Mouse (Mus musculus) neural tube, embryonic 12.5 days (tissue): ENCODE data around the gene Nudt9. TPM values are rescaled to one million over a fixed set of nuclear protein-coding genes. Genes with fewer than 3 reads are reported as not detected.
A peak's percentile ranks its signal among the peaks of the same experiment; 100 is the strongest.

Experiments
- ATAC-seq: fragments of 200-750 bp; cut with Nextera tagmentation; 2 replicates; pipeline ENCODE4 v1.8.0; 2017; ENCODE audit warnings: low read depth, mild to moderate bottlenecking, moderate TSS enrichment, moderate library complexity; ENCODE audit not compliant: low FRiP score
- H3K27ac ChIP-seq: fragments of 300-500 bp; sonication (generic); 2 replicates; pipeline ENCODE4 v1.5.1; 2016
- H3K27me3 ChIP-seq: fragments of 300-500 bp; sonication (generic); replicated peaks from 2 replicates; pipeline ENCODE4 v1.6.1; 2016; ENCODE audit warnings: mild to moderate bottlenecking
- H3K36me3 ChIP-seq: fragments of 300-500 bp; sonication (generic); 2 replicates; pipeline ENCODE4 v1.6.1; 2016; ENCODE audit warnings: mild to moderate bottlenecking
- H3K4me1 ChIP-seq: fragments of 300-500 bp; sonication (generic); 2 replicates; pipeline ENCODE4 v1.6.1; 2016
- H3K4me2 ChIP-seq: fragments of 300-500 bp; sonication (generic); replicated peaks from 2 replicates; pipeline ENCODE4 v1.6.1; 2016; ENCODE audit warnings: mild to moderate bottlenecking
- H3K4me3 ChIP-seq: fragments of 300-500 bp; sonication (generic); 2 replicates; pipeline ENCODE4 v1.5.1; 2016
- H3K9ac ChIP-seq: fragments of 300-500 bp; sonication (generic); 2 replicates; pipeline ENCODE4 v1.6.1; 2016; ENCODE audit warnings: mild to moderate bottlenecking
- H3K9me3 ChIP-seq: fragments of 300-500 bp; sonication (generic); 2 replicates; pipeline ENCODE4 v1.6.1; 2016; ENCODE audit warnings: mild to moderate bottlenecking
- WGBS: fragments of 180-500 bp; shearing (Covaris S2); methylation state at CpG from one replicate; pipeline ENCODE4 v1.1.7; 2016; 5-methylcytosine and 5-hydroxymethylcytosine counted together
- polyA plus RNA-seq: library from polyadenylated mRNA; unstranded; fragments of >200 nt; fragmentation: Nextera tagmentation; extraction: Ambion mirVana; gene quantifications from 2 replicates; pipeline ENCODE4 v1.2.1, GENCODE M21; 2016

Nudt9 gene
- polyA plus RNA-seq, 1 experiment from 2014 or later: 81.7 TPM

- Histone ChIP-seq H3K36me3 (no peaks in the 10 kb centered on the region), H3K27ac (no peak overlapping the region), H3K4me2 (no peak overlapping the region), H3K27me3 (no peaks in the 10 kb centered on the region), H3K9me3 (no peaks in the 10 kb centered on the region), H3K4me1 (peaks cover 7% of the 10 kb centered on the region), H3K9ac (no peak overlapping the region), H3K4me3 (no peak overlapping the region)
- WGBS: 92% methylated on average over 2 of the region's 2 CpGs
- no peak for ATAC-seq
These were observed 3.2 kb upstream of the Nudt9 start for GRCm38 (mm10) chr5:104042906-104043305.

GRCm38 (mm10) chr5:104043704-104044103 is 2.4 kb upstream of the Nudt9 start:
- no peaks in the 10 kb centered on the region for H3K27me3 ChIP-seq
- 77% methylated on average over 2 of the region's 2 CpGs for WGBS
- H3K4me3 ChIP-seq: no peak overlapping the region
- H3K4me2 ChIP-seq: no peak overlapping the region
- no peaks in the 10 kb centered on the region for H3K9me3 ChIP-seq
- no peak for ATAC-seq
- peaks cover 12% of the 10 kb centered on the region for H3K4me1 ChIP-seq
- no peak overlapping the region for H3K9ac ChIP-seq
- H3K36me3 ChIP-seq: no peaks in the 10 kb centered on the region
- no peak overlapping the region for H3K27ac ChIP-seq

GRCm38 (mm10) chr5:104047200-104048105 is 1.3 kb downstream of the Nudt9 start:
- Histone ChIP-seq H3K9ac (peak overlapping the region; percentile 80), H3K4me3 (peak overlapping the region; percentile 69), H3K9me3 (no peaks in the 10 kb centered on the region), H3K27me3 (no peaks in the 10 kb centered on the region), H3K27ac (0 out of 2 replicates have a peak overlapping the region, but pooled peaks have one; percentile 37), H3K4me2 (peak overlapping the region; percentile 68), H3K4me1 (peaks cover 12% of the 10 kb centered on the region), H3K36me3 (peaks cover 20% of the 10 kb centered on the region)
- 0 out of 2 replicates have a peak, but pooled peaks have one; percentile 3 for ATAC-seq
- 5% methylated on average over 19 of the region's 19 CpGs for WGBS

GRCm38 (mm10) chr5:104048139-104048538 is 2.0 kb downstream of the Nudt9 start:
- Histone ChIP-seq H3K9me3 (no peaks in the 10 kb centered on the region), H3K4me2 (peak overlapping the region; percentile 68), H3K27me3 (no peaks in the 10 kb centered on the region), H3K27ac (no peak overlapping the region), H3K9ac (no peak overlapping the region), H3K4me3 (no peak overlapping the region), H3K36me3 (peaks cover 23% of the 10 kb centered on the region), H3K4me1 (peaks cover 12% of the 10 kb centered on the region)
- ATAC-seq: no peak
- 33% methylated on average over 4 of the region's 4 CpGs for WGBS

GRCm38 (mm10) chr5:104052956-104053355 is 6.8 kb downstream of the Nudt9 start:
- ATAC-seq: no peak
- Histone ChIP-seq H3K4me2 (no peak overlapping the region), H3K4me3 (no peak overlapping the region), H3K9me3 (no peaks in the 10 kb centered on the region), H3K4me1 (peaks cover 4% of the 10 kb centered on the region), H3K27ac (no peak overlapping the region), H3K36me3 (peaks cover 30% of the 10 kb centered on the region), H3K27me3 (no peaks in the 10 kb centered on the region), H3K9ac (no peak overlapping the region)
- WGBS: 71% methylated on average over 8 of the region's 8 CpGs

GRCm38 (mm10) chr5:104054938-104055337 is 8.8 kb downstream of the Nudt9 start:
- Histone ChIP-seq H3K27ac (no peak overlapping the region), H3K9me3 (no peaks in the 10 kb centered on the region), H3K4me3 (no peak overlapping the region), H3K4me1 (no peaks in the 10 kb centered on the region; the same call in 1 of the 2 replicates), H3K9ac (no peak overlapping the region), H3K27me3 (no peaks in the 10 kb centered on the region), H3K4me2 (no peak overlapping the region), H3K36me3 (peaks cover 30% of the 10 kb centered on the region)
- WGBS: 93% methylated on average over 4 of the region's 4 CpGs
- no peak for ATAC-seq

GRCm38 (mm10) chr5:104055816-104056215 is 9.7 kb downstream of the Nudt9 start:
- no peak overlapping the region for H3K9ac ChIP-seq
- H3K4me2 ChIP-seq: no peak overlapping the region
- no peaks in the 10 kb centered on the region; the same call in 1 of the 2 replicates for H3K4me1 ChIP-seq
- no peaks in the 10 kb centered on the region for H3K9me3 ChIP-seq
- no peaks in the 10 kb centered on the region for H3K27me3 ChIP-seq
- no peak overlapping the region for H3K4me3 ChIP-seq
- WGBS: 94% methylated on average over 4 of the region's 4 CpGs
- H3K36me3 ChIP-seq: peaks cover 30% of the 10 kb centered on the region
- no peak overlapping the region for H3K27ac ChIP-seq
- ATAC-seq: no peak

- Histone ChIP-seq H3K27ac (no peak overlapping the region), H3K27me3 (no peaks in the 10 kb centered on the region), H3K4me3 (no peak overlapping the region), H3K4me2 (no peak overlapping the region), H3K9ac (no peak overlapping the region), H3K36me3 (peaks cover 30% of the 10 kb centered on the region), H3K4me1 (no peaks in the 10 kb centered on the region; the same call in 1 of the 2 replicates), H3K9me3 (no peaks in the 10 kb centered on the region)
- no peak for ATAC-seq
- WGBS: 80% methylated on average over 7 of the region's 7 CpGs
These were observed 10.2 kb downstream of the Nudt9 start for GRCm38 (mm10) chr5:104056295-104056694.

GRCm38 (mm10) chr5:104058021-104058420 is 11.9 kb downstream of the Nudt9 start:
- no peak overlapping the region for H3K4me3 ChIP-seq
- H3K9ac ChIP-seq: no peak overlapping the region
- H3K4me1 ChIP-seq: no peaks in the 10 kb centered on the region; the same call in 1 of the 2 replicates
- H3K4me2 ChIP-seq: no peak overlapping the region
- no peaks in the 10 kb centered on the region for H3K9me3 ChIP-seq
- peaks cover 33% of the 10 kb centered on the region for H3K36me3 ChIP-seq
- ATAC-seq: no peak
- no peaks in the 10 kb centered on the region for H3K27me3 ChIP-seq
- H3K27ac ChIP-seq: no peak overlapping the region
- 68% methylated on average over 15 of the region's 15 CpGs for WGBS

GRCm38 (mm10) chr5:104059628-104060027 is 13.5 kb downstream of the Nudt9 start:
- no peak overlapping the region for H3K4me3 ChIP-seq
- H3K9ac ChIP-seq: no peak overlapping the region
- peaks cover 38% of the 10 kb centered on the region for H3K36me3 ChIP-seq
- no peak overlapping the region for H3K4me2 ChIP-seq
- peak; percentile 60; the same call in 1 of the 2 replicates for ATAC-seq
- H3K4me1 ChIP-seq: no peaks in the 10 kb centered on the region; the same call in 1 of the 2 replicates
- no peak overlapping the region for H3K27ac ChIP-seq
- H3K27me3 ChIP-seq: no peaks in the 10 kb centered on the region
- 45% methylated on average over 9 of the region's 9 CpGs for WGBS
- no peaks in the 10 kb centered on the region for H3K9me3 ChIP-seq

- no peak overlapping the region for H3K4me3 ChIP-seq
- peaks cover 39% of the 10 kb centered on the region for H3K36me3 ChIP-seq
- H3K27me3 ChIP-seq: no peaks in the 10 kb centered on the region
- no peaks in the 10 kb centered on the region for H3K9me3 ChIP-seq
- no peak overlapping the region for H3K4me2 ChIP-seq
- H3K4me1 ChIP-seq: no peaks in the 10 kb centered on the region; the same call in 1 of the 2 replicates
- WGBS: 93% methylated on average over 5 of the region's 5 CpGs
- no peak overlapping the region for H3K27ac ChIP-seq
- no peak overlapping the region for H3K9ac ChIP-seq
- no peak for ATAC-seq
These were observed 14.3 kb downstream of the Nudt9 start for GRCm38 (mm10) chr5:104060429-104060828.

GRCm38 (mm10) chr5:104061936-104062772 is 16.0 kb downstream of the Nudt9 start:
- 83% methylated on average over 13 of the region's 13 CpGs for WGBS

More at GRCm38 (mm10) chr5:104061936-104062772, 16.0 kb downstream of the Nudt9 start:
- ATAC-seq: no peak
- Histone ChIP-seq H3K4me2 (no peak overlapping the region), H3K9me3 (no peaks in the 10 kb centered on the region), H3K4me1 (no peaks in the 10 kb centered on the region; the same call in 1 of the 2 replicates), H3K36me3 (peaks cover 37% of the 10 kb centered on the region), H3K27ac (no peak overlapping the region), H3K4me3 (no peak overlapping the region), H3K9ac (no peak overlapping the region), H3K27me3 (no peaks in the 10 kb centered on the region)
